Mouse (Mus musculus) gastrocnemius, postnatal 14 days (tissue): ENCODE measurements at regions not wholly inside any gene's neighbourhood (a gene's known extent, or its start where the extent isn't known, plus 50 kb on each side); places are given as distances from the start of the nearest gene placed in this dataset.

ENCODE experiments used
- DNase-seq: peaks from one replicate; pipeline ENCODE4 v3.0.0; 2021; ENCODE audit warnings: mixed read lengths
- intact Hi-C: fragments of 180-260 bp; cut with DNase I; formaldehyde crosslinking; loops from one replicate; pipeline ENCODE4 v1.15.1; 2025; ENCODE audit warnings: low total_unique reads

DNA sequence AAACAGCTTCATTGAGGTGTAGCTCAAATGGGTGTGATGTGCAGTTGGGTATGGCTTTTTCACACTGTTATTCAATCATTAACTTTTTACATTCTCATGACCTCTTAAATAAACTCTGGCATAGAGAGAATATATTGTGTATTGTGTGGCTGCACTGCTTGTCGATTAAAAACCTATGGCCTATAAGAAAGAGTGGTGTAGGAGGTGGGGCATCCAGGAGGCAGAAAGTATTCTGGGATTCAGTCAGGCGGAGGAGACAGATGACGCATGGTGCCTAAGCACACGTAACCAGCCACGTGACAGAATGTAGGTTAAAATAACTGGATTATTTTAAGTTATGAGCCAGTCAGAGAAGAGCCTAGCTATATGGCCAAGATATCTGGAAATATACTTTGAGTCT lies 78.2 kb upstream of the Slc16a7 start:
- intact Hi-C loops = no loop called here
- DNase-seq = no peak

DNA sequence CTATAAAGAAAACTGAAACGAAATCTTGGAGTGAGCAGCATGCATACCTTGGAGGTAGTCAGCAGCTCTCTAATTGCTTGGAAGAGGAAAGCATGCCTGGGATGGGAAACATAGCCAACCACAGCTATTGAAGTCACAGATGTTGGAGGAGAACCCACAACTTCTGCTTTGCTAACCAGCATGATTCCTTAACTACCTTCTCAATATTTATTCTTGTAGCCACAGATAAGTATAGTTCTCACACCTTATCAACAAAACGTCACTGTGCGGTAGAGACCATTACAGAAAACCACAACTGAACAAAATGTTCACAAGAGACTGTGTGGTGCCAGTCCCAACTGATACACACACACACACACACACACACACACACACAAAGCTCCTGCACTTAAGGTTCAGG lies 99.1 kb upstream of the Slc16a7 start:
- DNase-seq = no peak
- intact Hi-C loops = no loop called here

DNA sequence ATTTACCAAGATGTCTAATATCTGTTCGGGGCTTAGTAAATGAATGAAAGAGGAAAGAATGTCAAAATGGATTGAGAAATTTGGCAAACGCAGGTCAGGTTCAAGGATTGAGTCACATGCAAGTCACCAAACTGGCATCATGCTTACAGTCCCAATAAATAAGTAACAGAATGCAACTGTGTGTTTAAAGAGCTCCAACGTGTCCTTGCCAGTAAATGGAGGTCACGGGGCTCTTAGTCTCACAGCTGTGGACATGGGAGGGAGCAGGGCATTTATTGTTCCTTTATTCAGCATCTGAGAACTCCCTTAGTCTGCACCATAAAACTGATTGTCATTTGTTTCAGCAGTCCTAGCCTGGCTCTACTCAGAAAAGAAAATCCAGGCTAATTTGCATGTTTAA lies 101.1 kb upstream of the Slc16a7 start:
- intact Hi-C loops = no loop called here
- no peak for DNase-seq

DNA sequence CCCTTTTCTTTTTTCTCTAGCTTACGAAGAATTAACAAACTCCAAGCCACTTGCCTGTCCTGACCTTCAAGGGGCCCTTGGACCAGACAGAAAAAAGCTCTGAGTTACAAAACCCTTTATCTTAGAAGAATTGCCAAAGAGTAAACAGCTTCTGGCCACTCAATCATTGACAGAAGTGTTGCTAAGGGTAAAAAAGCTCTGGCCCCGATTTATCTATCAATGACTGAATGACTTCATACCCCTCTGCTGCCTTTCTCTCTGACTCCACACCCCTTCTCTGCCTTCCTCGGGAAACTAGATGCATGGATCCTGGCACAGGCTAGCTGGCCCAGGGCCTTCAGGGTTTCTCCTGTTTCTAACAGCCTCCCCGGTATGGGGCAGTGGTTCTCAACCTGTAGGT lies 105.2 kb upstream of the Slc16a7 start:
- intact Hi-C loops = no loop called here
- DNase-seq = no peak

DNA sequence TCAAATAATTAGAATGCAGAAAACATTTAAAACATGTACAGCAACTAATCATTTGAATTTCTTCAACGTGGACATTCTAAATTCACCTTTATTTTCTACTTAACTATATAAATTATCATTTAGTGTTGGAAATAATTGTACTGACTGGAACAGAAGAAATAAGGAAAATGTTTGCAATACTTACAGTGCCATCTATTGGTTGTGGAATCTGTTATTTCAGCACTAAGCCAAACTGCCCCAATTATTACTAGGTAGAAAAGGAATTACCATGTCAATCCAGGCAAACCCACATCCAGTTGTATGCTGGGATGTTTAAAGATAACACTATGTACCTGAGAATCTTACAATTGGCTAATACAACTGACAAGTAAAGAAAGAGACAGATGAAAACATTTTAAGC lies 109.1 kb upstream of the Slc16a7 start:
- no peak for DNase-seq
- intact Hi-C loops = no loop called here

DNA sequence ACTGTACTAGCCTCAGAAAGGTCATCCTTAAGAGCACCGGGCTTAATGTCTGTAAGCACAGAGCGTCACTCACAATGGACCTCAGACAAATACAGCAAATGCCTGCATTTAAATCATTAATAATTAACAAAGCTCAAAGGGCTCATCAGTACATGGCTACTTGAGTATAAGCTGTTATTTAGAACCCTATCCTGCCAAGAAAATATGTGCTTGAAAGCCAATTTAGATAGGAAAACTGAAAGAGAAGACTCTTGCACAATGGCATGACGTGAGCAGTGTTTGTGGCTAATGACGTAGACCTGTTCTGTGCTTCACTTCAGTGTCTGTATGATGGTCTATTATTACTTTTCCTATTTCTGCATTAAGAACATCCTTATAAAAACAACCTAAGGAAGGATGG lies 111.1 kb upstream of the Slc16a7 start:
- intact Hi-C loops = no loop called here
- DNase-seq = no peak

DNA sequence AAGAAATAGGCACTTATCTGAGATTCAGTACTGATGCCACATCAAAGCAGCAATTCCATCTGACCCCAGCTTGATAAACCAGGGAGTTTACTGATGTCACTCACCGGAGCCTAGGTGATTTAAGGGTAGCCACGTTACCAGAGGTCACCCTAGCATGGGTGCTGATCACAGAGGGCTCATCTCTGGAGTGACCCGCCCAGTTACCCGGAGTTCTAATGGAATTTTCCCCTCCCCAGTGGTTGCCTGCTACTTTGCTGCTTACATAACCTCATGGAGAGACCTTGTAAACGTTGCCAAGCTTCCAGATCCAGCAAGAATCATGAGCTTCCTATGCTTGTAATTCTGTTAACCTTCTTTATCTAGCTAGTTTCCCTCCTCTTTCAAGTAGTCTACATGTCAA lies 125.8 kb upstream of the Slc16a7 start:
- DNase-seq = no peak
- intact Hi-C loops = no loop called here

DNA sequence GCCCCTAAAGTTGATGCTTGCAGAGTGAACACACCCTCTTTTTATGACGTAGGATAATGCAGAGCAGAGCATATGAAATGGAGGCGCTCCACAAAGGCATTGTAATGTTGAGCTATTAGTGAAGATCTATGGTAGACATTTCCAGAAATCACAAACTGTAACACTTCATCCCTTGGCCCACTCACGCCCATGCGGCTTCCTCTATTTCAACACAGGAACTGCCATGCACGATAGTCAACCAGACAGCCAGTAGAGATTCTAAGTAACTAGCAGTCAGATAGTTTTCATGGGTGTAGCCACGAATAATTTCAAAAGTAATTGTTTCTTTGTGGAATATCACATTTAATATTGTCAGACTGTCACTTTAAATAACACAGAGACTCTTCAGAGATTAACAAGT lies 141.6 kb upstream of the Slc16a7 start:
- intact Hi-C loops = loop anchor here (10.0 kb wide), 1 partner anchor 266 kb away; no protein-coding TSS in a partner anchor
- DNase-seq = no peak

DNA sequence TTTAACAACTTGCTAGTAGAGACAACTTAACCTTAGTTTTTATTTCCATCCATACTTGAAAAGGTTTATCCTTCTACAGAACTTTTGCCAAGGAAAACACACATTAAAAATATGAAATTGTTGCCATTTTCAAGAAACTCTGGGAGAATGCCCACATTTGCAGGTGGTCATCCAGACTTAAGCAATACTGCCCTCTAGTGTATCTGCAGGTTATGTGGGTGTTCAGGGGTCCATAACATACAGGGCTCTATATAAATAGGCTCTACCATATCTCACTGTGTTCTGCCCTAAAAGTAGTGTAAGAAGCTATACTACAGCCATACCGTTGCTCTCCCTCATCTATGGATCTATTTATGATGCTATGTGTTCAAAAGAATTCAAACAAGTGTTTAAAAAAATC lies 149.1 kb upstream of the Slc16a7 start:
- no peak for DNase-seq
- intact Hi-C loops = loop anchor here (10.0 kb wide), 1 partner anchor 274 kb away; no protein-coding TSS in a partner anchor

DNA sequence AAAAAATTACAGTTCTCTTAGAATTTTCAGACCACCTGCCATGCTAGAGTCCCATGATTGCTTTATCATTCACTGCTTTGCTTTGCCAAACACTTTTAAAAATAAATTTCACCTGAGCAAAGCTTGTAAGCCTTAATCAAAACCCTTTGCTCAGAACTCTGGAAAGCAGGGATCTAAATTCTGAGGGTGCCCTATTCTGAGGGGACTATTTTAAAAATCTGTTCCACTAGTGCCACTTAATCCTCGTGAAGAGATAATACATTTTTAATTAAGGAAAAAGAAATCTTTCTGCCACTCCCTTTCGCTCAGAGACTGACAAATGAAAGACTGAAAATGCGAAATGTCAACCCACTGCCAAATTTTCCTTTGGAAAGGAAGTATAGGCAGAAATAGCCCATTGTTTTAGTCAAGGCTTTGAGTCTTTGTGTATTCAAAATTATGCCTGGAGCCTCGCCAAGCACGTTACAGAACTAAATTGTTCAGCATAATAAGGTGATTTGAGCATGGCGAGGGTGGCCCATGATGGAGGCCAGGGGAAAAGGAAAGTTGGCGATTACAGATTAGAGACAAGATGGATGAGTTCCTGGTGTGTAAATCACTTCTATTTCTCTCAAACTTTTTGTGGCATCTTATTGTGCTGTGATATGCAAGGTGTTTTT lies 197.4 kb upstream of the Slc16a7 start:
- peak; percentile 6 for DNase-seq
- intact Hi-C loops = no loop called here

DNA sequence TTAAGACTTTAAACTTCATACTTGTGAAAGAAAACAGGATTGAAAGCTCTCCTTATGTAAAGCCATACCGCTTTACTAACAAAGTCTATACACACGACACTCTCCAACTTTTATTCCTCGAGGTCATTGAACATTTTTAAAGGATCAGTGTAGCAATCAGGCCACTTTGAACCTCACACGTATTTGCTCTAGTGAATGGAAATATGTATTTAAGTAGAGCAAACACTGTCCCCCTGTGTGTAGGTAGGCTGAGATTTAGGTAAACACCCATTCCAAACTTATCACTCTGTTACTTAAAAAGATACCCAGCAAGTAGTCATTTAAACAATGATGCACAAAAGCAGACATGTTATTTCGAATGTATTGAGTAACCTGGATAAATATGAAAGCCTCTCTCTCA lies 203.7 kb upstream of the Slc16a7 start:
- intact Hi-C loops = no loop called here
- DNase-seq = no peak

DNA sequence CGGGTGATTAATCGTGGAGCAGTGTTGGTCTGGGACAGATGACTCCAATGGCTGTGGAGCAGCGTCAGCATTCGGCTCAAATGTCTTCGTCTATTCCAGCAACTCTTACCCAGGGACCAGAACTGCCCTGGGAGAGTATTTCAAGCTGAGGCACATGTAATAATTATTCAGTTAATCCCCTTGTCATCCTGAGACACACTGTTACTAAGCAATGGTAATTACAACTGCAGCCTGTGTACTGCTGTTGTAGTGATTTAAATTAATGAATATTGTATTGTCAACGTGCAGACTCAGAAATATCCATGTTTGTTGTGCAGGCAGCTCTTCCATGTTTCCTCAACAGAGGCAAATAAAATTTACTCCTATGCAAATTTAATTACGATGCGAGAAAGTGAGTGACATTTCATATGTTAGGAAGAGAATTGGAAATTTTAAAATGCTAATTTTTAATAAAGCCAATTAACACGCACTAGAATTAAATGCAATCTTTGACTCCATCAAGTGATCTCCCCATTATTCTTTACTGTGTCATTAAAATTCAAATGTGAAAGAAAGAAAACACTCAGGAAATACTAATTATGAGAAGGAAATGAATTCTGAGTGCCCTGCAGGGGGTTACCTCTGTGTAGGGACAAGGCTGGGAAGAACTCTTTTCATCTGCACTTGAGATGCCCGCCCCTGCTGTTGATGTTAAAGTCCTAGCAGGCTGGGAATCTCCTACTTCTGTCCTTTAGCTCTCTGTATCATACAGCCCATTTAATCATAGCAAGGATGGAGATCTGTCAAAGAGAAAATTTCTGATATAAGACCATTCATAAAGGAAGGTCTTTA lies 218.7 kb upstream of the Slc16a7 start:
- DNase-seq = no peak
- intact Hi-C loops = no loop called here

DNA sequence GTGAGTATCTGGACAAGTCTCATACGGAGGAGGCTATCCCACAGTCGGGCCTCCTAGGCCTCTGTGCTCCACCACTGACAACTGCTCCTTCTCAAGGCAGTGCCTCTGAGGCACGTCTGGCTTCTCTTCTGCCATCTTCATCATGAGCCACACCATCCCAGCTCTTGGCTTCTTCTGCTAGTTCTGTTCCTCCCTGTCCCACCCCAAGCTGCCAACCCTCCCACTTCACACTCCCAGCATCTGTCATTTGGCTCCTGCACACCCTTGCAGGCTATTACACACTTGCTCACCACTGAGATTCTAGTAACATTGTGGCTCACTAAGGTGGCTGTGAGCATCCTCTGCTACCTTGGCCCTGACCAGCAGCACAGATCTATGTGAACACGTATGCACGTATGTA lies 221.1 kb upstream of the Slc16a7 start:
- intact Hi-C loops = no loop called here
- no peak for DNase-seq

DNA sequence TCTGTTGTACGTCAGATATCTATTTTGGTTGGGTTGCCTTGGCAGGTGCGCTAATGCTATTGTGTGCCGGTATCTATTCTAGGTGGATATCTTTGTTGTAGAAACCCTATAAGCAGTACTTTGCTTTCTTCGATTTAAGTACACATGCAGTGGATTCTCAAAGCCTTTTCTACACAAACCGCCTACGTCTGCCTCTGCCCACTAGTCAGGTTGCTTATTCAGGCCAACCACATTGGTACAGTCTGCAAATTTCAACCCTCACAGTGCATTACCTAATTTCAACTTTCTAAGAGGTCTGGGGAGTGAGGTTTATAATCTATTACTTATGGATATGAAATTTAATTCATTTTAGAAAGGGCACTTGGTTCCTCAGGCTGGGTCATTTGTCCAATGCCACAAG lies 223.5 kb upstream of the Slc16a7 start:
- no peak for DNase-seq
- intact Hi-C loops = no loop called here

DNA sequence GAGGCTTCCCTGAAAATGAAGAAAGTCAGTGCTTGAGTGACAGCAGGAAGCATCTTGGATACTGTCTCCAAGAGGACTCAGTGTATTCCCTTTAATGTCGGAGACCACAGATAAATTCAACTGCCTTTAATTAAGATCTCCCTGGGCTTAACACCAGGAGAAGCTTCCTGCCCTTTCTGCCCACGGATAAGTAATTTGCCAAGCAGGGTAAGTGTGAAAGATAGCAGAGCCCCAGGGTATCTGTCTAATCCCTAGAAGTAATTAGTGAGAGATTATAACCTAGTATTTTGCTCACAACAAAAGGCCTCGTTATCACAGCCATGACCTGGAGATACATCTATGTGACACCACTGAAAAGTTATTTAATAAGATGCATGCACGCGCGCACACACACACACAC lies 232.1 kb upstream of the Slc16a7 start:
- intact Hi-C loops = no loop called here
- DNase-seq = no peak

DNA sequence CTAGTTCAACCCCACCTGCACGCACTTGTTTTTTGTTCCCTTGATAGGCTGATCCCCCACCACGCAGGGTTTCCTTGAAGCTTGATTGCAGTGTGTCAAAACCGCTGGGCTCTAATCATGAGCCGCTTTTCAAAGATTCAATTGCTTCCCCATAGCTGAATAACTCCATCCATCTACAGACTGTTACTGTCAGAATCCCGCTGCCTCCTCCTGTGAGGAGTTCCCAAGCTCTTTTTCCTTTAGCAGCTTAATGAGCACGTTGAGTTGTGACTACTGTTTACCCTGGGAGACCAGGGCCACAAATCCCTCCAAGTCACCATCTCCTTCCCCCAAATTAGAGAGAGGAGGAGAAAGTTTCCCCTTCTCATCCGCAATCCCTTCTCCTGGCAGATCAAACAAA lies 234.6 kb upstream of the Slc16a7 start:
- intact Hi-C loops = no loop called here
- DNase-seq = no peak

DNA sequence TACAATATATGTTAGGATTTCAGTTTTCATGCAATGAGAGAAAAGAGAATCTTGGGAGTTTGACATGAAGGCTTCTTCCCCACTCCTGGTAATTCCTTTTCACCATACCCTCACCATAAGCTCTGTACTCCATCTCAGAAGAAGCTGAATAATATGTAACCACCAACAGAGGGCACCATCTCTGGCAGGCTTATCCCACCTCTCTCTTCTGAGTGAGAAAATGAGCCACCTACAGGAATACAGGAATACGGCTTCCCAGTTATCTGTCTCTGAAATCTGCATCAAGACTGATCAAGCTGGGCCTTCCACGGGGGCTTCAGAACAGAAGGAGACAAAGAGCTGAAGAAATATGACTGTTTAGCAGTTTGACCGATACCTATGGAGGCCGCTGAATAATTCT lies 278.6 kb upstream of the Slc16a7 start:
- no peak for DNase-seq
- intact Hi-C loops = no loop called here

DNA sequence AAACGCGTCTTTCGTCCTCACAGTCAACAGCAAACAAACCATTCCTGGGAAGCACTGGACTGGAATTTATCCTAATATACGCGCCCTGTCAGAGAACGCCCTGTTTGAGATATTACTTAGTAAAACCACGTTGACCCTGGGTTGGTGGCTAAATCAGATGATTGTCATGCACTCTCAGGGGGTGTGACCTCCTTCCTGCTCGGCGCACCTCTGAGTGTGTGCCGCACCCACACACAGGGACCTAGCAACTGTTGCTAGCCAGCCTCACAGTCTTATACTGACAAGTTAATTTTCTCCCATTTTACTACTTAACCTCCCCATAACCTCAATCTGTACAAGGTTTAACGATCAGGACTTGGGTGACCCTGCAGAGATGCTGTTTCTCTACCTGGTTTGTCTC lies 284.4 kb upstream of the Slc16a7 start:
- no peak for DNase-seq
- intact Hi-C loops = no loop called here

DNA sequence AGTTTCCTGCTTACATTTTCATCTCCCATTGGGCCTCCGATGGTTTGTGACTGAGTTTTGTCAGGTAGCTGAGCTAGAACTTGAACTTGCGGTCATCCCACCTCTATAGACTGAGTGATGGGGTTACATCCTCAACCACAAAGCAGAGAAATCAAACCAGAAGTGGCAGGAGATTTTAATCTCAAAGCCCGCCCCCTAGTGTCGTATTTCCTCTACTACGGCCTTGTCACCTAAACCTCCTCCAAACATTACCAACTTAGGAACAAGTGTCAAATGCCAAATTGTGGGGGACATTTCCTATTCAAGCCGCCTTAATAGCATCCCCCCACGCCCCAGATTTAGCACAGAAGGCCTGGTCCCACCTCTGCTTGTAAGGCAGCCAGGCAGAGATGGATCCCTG lies 286.3 kb upstream of the Lrig3 start:
- DNase-seq = no peak
- intact Hi-C loops = no loop called here

DNA sequence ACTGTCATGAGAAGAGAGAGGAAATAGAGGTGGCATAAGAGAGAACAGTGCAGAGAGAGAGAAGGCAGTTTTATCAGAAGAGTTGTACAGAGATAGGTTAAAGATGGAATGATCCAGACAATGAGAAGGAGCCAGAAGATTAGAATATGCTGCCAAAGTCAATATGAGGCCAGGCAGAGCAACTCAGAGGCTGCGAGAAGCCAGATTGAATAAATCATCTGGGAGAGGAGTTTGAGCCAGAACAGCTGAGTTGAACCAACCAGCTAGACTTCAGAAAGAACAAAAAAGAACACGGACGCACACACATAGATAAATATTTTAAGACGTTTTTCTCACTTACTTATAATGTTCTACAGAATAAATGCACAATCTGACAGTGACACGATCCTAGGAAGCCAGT lies 280.8 kb upstream of the Lrig3 start:
- no peak for DNase-seq
- intact Hi-C loops = no loop called here

DNA sequence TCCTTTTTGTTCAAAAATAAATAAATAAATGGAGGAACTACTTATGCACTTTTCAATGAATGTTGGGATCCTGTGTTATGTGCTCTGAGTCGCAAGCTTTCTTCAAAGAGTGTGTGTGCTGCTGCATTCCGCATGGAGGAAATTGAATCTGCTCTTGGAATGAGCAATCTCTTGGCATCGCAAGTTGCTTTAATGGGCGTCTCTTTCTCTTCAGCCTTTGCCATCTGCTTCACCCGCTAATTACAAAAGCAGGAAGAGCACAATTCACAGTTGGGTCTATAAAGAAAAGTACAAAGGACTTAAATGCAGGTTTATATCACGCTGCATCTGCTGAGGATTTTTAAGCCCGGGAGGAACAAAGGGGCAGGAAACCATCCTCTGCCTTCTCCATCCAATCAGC lies 272.5 kb upstream of the Lrig3 start:
- intact Hi-C loops = no loop called here
- no peak for DNase-seq
